Mouse (Mus musculus) layer of hippocampus, postnatal 25 days (tissue): ENCODE measurements at regions not wholly inside any gene's neighbourhood (a gene's known extent, or its start where the extent isn't known, plus 50 kb on each side); places are given as distances from the start of the nearest gene placed in this dataset.

ENCODE experiments used
- DNase-seq, 2 experiments: peaks; one replicate each; pipeline ENCODE4 v3.0.0; 2022; ENCODE audit warnings: mixed read lengths in 2 of 2, low spot score in 1 of 2; ENCODE audit errors: extremely low spot score in 1 of 2

GRCm38 (mm10) chr12:27150871-27151853 lies 191.2 kb downstream of the Sox11 start:
- no peak for DNase-seq

GRCm38 (mm10) chr12:27143310-27143709 lies 199.1 kb downstream of the Sox11 start:
- DNase-seq, result no peak

DNA sequence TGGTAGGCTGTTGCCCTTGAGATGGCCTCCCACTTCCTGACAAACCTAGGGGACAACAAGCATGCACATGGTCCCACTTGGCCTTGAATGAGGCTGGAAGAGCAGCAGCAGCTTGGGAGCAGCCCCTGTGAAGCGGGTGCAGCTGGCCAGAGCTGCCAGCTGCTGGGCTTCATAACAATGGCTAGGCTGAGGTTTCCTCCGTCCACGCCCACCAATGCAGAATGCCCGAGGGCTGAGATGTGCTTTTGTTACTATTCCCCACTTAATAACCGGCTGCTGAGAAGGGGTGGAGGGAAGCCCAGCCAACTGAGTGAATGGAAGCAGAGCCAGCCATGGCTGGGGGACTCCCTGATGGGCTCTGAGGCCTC lies 202.1 kb downstream of the Sox11 start:
- DNase-seq, result no peak

DNA sequence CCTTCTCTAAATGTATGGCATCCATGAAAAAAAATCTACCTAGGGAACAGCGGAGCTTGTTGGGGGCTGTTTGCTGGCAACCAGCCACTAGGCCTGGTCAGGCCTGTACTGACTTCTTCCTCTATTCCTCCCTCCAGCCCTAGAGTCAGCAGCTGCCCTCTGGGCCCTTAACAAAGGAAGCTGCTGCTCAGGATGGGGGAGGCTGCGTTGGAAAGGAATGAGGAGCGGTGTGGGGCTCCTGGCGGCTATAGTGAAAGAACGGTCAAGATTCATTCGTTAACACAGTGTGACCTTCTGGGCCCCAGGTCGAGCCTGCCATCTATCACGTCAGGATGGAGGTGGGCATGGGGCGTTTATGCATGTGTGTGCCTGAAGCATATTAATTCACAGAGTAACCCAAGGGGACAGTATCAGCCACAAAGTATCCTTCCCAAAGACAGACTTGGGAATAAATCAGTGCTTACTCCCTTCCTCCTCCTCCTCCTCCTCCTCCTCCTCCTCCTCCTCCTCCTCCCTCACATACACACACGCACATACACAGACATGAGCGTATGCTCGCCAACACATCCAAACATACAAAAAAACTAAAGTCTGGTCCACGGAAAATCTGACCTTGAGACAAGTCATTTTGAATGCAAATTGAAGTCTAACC lies 202.6 kb downstream of the Sox11 start:
- no peak for DNase-seq

GRCm38 (mm10) chr12:27138663-27139633 lies 203.4 kb downstream of the Sox11 start:
- DNase-seq, result no peak

DNA sequence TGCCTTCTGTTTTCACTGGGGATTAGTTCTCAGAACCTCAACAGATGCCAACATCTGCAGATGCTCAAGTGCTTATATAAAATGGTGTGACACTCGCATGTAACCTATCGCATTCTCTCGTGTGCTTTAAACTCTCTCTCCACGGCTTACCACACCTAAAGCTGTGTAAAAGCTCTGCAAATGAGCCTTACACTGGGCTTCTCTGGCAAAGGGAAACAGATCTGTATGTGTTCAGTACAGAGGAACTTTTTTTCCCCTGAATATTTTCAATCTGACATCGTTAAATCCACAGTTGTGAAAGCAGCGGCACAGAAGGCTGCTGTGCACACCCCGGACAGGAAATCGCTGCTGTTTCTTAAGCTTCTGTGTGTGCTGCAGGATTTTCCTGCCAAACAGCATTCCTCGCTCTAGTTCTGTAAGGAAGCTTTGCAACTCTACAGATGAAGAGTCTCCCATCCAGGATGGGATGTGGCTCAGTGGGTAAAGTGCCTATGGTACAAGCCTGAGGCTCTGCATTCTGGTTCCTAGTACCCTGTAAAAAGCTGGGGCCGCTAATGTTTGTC lies 206.3 kb downstream of the Sox11 start:
- DNase-seq, result no peak

DNA sequence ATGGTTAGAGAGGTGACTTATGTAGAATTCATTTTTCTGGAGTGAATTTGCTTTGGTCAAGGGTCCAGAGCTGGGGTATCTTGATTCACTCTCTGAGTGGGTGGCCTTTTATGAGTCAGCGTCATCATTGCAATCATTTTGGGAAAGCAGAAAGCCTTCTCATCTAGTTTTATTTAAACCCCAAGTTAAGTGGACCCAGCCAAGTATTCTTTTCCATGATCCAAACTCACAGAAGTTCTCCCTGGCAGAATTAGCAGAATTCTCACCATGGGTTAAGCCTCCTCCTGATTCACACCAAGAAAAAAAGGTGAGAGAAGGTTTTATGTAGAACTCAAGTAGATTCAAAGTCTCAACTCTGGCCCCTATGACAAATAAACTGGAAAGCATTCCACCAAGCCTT lies 211.8 kb downstream of the Sox11 start:
- DNase-seq, result no peak

GRCm38 (mm10) chr12:27127054-27127605 lies 215.2 kb downstream of the Sox11 start:
- no peak for DNase-seq

DNA sequence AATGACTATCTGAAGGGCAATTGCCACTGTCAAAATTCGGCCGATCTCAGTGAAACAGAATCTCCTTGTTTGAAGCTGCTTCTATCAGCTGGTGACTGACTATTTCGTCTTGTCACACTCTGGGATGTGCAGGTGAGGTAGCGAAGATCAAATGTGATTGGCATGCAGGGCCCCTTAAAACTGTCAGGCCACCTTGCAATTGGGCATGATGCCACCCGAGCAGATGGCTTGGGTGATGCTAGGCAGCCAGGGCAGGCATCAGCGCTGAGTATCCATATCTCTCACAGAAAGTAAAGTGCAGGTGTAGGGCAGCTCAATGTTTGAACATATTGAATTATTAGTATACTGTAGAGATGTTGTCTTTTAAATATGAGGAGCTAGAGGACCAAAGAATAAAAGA lies 223.8 kb downstream of the Sox11 start:
- no peak for DNase-seq

DNA sequence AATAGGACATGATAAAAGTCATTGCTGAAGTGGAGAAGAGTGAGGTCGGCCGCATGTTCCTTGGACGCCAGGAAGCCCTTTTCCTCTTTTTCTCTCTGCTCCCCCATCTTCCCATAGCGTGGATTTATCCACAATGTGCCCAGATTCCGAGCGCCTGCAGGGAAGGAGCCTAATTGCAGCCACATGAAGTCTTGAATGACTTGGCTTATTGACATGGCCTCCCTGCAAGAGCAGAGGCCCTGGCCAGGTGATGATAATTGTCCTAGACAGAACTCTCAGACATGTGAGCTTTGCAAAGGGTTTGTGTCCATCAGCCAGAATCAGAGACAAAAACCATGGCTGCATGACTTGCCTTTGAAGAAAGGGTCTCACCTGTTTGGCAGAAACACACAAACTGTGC lies 227.0 kb downstream of the Sox11 start:
- DNase-seq, result no peak

DNA sequence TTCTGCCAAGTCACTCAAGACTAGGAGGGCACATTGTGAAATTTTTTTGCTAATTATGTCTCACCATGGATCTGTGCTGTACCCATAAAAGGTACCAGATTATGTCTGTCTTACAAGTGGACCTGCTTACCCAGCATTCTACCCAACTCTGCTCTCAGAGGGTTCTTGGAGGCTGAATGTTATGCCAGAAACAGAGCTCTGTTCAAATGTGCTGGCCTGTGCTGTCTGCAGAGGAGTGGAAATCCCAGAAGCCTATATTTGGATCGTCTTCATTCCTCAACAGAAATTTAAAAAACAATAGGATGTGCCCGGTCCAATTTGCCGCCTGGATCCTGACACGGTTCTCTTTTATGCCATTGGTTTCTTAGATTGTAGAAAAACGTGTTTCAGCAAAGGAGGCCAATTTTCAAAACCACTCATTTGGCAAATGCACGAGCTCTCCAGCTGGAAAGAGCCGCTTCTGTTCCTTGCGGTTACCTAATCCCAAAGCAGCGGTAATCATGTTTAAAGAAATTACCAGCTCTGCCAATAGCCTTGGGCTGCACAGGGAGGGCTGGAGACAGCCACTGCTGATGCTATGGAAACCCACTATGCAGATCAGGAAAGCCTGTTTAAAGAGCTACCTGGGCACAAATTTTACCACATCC lies 237.3 kb downstream of the Sox11 start:
- no peak for DNase-seq

DNA sequence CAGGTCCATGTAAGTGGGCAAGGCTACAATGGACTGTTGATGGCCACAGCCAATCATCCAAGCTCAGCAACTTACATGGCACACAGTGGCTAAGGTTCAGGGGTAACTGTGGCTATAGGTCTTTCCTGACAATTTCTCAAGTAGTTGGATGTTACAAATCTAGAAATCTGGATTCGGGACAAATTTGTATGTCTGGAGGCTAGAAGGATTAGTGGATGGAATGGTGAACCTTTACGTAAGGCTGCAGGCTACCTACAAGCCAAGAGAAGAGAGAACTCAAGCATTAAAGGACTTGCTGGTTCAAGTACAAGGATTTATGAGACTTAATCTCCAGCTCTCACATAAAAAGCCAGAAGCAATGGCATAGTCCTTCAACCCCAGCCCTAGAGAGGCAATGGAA lies 239.4 kb downstream of the Sox11 start:
- no peak for DNase-seq

DNA sequence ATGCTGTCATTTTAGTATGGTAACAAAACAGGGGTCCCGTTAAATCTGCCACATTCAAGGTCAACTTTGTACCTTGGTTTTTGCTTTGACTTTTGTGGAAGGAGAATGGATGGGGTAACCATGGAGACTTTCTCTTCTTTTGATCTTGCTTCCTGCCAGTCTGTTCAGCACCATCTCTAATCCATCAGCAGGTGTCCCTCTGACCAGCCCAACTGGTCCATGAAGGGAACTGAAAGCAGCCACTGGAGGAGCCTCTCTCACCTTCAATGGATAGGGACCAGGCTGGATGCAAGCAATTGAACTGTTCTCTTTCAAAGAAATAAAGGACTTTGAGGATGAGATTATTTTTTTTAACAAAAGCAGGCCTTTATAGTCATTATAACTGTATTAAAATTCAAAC lies 253.2 kb downstream of the Sox11 start:
- no peak for DNase-seq

DNA sequence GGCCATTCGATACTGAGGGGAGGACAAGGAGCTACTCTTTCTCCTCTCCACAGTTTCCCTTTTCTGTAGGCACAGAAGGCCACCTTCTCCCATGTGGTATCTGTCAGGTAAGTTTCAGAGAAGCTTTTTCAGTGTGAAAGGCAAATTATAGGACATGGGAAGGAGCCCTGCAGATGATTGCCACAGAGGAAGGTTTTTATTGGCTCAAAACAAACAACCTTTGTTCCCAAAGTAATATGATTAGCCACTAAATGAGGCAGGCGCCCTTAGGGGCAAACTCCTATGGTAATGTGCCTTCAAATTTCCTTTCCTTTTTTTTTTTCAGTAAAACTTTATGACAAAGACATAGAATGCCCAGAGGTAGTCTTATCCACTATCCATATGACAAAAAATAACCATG lies 256.5 kb downstream of the Sox11 start:
- DNase-seq, result no peak

DNA sequence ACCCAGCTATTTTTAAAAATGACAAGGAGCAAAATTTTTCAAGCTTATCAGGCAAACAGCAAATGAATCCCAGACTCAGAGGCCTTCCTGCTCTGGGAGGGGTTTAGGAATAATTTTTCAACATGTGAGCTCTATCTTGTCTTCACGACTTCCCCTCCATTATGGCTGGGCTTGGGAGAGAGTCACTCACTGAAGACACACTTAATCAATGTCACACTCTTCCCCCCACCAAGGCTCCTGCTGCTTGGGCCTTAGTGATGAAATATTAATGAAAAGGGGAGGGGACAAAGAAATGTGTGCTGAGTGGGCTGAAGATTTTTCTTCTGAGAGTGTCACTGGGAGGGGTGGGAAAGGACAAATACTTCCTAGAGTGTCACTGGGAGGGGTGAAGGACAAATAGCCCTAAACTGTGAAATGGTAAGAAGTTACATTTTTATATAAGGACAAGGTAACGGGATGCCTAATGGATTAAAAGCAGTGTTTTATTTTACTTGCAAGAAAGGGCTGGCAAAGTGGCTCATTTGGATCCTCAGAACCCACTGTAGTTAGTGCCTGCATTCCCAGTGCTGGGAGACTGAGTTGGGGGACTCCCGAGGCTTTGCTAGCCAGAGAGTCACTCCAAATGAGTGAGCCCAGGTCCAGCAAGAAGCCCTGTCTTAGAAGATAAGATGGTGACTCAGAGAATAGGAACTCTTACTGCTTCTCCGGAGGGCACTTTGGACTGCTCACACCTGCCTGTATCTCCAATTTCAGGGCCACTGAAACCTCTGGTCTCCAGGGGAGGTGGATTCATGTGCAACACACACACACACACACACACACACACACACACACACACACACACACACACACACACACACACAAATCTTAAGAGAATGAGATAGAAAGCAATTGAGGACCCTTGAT lies 258.5 kb downstream of the Sox11 start:
- no peak for DNase-seq

- DNase-seq, result no peak
Observed at GRCm38 (mm10) chr12:27083089-27083488, 259.3 kb downstream of the Sox11 start.

- DNase-seq, result peak; percentile 46 to 68
Observed at GRCm38 (mm10) chr12:27082624-27083023, 259.8 kb downstream of the Sox11 start.

- DNase-seq, result no peak
Observed at GRCm38 (mm10) chr12:27076107-27076738, 266.2 kb downstream of the Sox11 start.
